Mouse (Mus musculus): ENCODE measurements around the gene Pde6c.

DNA sequence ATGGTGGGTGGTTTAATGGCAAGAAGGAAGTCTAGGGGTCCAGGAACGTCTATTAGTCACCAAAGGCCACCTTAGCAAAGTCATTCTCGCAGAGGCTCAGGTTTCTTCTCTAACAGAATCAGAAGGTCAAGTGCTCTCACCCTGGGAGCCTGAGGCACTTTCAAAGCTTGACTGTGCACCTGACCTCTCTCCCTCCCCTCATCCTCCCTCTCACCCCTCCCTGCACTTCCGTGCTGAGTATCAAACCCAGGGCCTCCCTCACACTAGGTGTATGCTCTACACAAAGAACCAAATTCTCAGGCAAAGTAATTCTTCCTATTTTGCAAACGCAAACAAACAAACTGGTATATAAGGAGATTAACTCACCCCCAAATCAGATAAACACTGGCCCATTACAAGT, 36.4 kb upstream of the Pde6c start:
- TF ChIP-seq POLR2A (IDR thresholded peaks at IDR 0.05; ENCODE audit: low read depth, low read length), result no peak
- TF ChIP-seq CTCF (IDR thresholded peaks at IDR 0.05; ENCODE audit: borderline replicate concordance, insufficient read depth, low read length), result no peak

Measured in embryonic fibroblast, embryonic 13.5 days (primary cell).